ENCODE assay signal across 8 mouse cellular contexts in genomic region chr11:3289803-3290639, GRCm38 (mm10). TPM values are rescaled to one million over a fixed set of nuclear protein-coding genes. Genes with fewer than 3 reads are reported as not detected.
DNase-seq lines count a peak whose midpoint lies in the region; ATAC-seq and TF ChIP-seq lines count a peak whose summit lies in the region.

No protein-coding gene starts in this region.

- under 1% methylated on average over 50 of the region's 92 CpGs for WGBS in limb, embryonic 14.5 days
- WGBS in midbrain, embryonic 16.5 days = under 1% methylated on average over 60 of the region's 92 CpGs
- WGBS in spleen, adult 2 months = under 1% methylated on average over 89 of the region's 92 CpGs

- no peaks in the 10 kb centered on the region for H3K27me3 ChIP-seq in limb, embryonic 14.5 days (ENCODE audit: control insufficient read depth, insufficient read depth, low read length)
- no peaks in the 10 kb centered on the region for H3K27me3 ChIP-seq in midbrain, embryonic 16.5 days (ENCODE audit: control insufficient read depth, insufficient read depth, low read depth, low read length)
- no peaks in the 10 kb centered on the region for H3K27me3 ChIP-seq in spleen, adult 2 months (ENCODE audit: control insufficient read depth, insufficient read depth, low read length)

- TF ChIP-seq CTCF in spleen, adult 2 months (IDR thresholded peaks at IDR 0.05; ENCODE audit: extremely low read depth, insufficient read depth, insufficient read length, insufficient replicate concordance) = peak; percentile 74; the same call in 1 of the 2 replicates

- peak; percentile 74 for ATAC-seq in limb, embryonic 14.5 days (ENCODE audit: low FRiP score, low read depth)
- peak; percentile 70 for ATAC-seq in midbrain, embryonic 16.5 days

- H3K4me1 ChIP-seq in limb, embryonic 14.5 days (ENCODE audit: control insufficient read depth, insufficient read depth, low read length) = peaks cover 21% of the 10 kb centered on the region
- H3K4me1 ChIP-seq in midbrain, embryonic 16.5 days (ENCODE audit: control insufficient read depth, insufficient read depth, low read length) = peaks cover 46% of the 10 kb centered on the region
- H3K4me1 ChIP-seq in spleen, adult 2 months (ENCODE audit: control insufficient read depth, insufficient read depth, insufficient read length) = peaks cover 11% of the 10 kb centered on the region; the same call in 1 of the 2 replicates

- H3K4me3 ChIP-seq in limb, embryonic 14.5 days (replicated peaks; ENCODE audit: low read length) = peak overlapping the region; percentile 85
- peak overlapping the region; percentile 71 for H3K4me3 ChIP-seq in midbrain, embryonic 16.5 days (ENCODE audit: low read depth, low read length)
- peak overlapping the region; percentile 96 for H3K4me3 ChIP-seq in spleen, adult 2 months (ENCODE audit: extremely low read depth, insufficient read depth, insufficient read length)

- peak; percentile 43; the same call in 1 of the 2 replicates for TF ChIP-seq POLR2A in limb, embryonic 14.5 days (IDR thresholded peaks at IDR 0.05; ENCODE audit: borderline replicate concordance, extremely low read depth, insufficient read depth, insufficient read length)
- no peak for TF ChIP-seq POLR2A in spleen, adult 2 months (IDR thresholded peaks at IDR 0.05; ENCODE audit: low read depth, low read length)

- peak overlapping the region; percentile 96 for H3K9ac ChIP-seq in limb, embryonic 14.5 days (ENCODE audit: low read depth, low read length, severe bottlenecking)
- peak overlapping the region; percentile 99 for H3K9ac ChIP-seq in midbrain, embryonic 16.5 days (ENCODE audit: low read depth, low read length)

- peak; percentile 88 for DNase-seq in layer of hippocampus, adult 11-12 months (ENCODE audit: low spot score)
- no peak for DNase-seq in layer of hippocampus, adult 9-10 months (ENCODE audit: low spot score)
- peak; percentile 87 for DNase-seq in embryo, embryonic 11.5 days (ENCODE audit: low read depth, low spot score)
- peak; percentile 87 to 88 for DNase-seq in heart, adult 18-20 months
- DNase-seq in kidney, adult 18-20 months = peak; percentile 90
- DNase-seq in limb, embryonic 14.5 days (ENCODE audit: low spot score) = peak; percentile 91
- peak; percentile 69 to 73 for DNase-seq in spleen, adult 2 months (ENCODE audit: low read depth in 1 of 2, low spot score in 2 of 2)

- no peaks in the 10 kb centered on the region for H3K9me3 ChIP-seq in limb, embryonic 14.5 days (ENCODE audit: control insufficient read depth, low read length)
- no peaks in the 10 kb centered on the region for H3K9me3 ChIP-seq in midbrain, embryonic 16.5 days (replicated peaks; ENCODE audit: control insufficient read depth, low read length, poor library complexity, severe bottlenecking)

- H3K36me3 ChIP-seq in limb, embryonic 14.5 days (ENCODE audit: control insufficient read depth, insufficient read depth, low read length) = peaks cover 26% of the 10 kb centered on the region
- peaks cover 5% of the 10 kb centered on the region for H3K36me3 ChIP-seq in midbrain, embryonic 16.5 days (ENCODE audit: control insufficient read depth, insufficient read depth, low read length)
- H3K36me3 ChIP-seq in spleen, adult 2 months (ENCODE audit: control insufficient read depth, insufficient read depth, low read length) = peaks cover 13% of the 10 kb centered on the region

- peak overlapping the region; percentile 100 for H3K27ac ChIP-seq in limb, embryonic 14.5 days (replicated peaks; ENCODE audit: low read depth, low read length)
- H3K27ac ChIP-seq in midbrain, embryonic 16.5 days (ENCODE audit: low read length) = peak overlapping the region; percentile 100
- H3K27ac ChIP-seq in spleen, adult 2 months (ENCODE audit: insufficient read depth, low read length) = peak overlapping the region; percentile 99

- H3K4me2 ChIP-seq in limb, embryonic 14.5 days (replicated peaks; ENCODE audit: low read depth, low read length, severe bottlenecking) = peak overlapping the region; percentile 99
- H3K4me2 ChIP-seq in midbrain, embryonic 16.5 days (ENCODE audit: low read length) = peak overlapping the region; percentile 91

RNA-seq across cellular contexts. Expression of gene Patz1, which starts 1.3 kb away (rescaled TPM):
- 10 to 100 TPM; 19.4 to 23.1 TPM for total RNA-seq in heart, adult 18-20 months (2021)
- polyA plus RNA-seq in limb, embryonic 14.5 days (2012; rRNA removed) = 52.0 and 60.2 TPM in 2 replicates
- 40.8 and 44.2 TPM in 2 replicates for polyA plus RNA-seq in limb, embryonic 14.5 days (2014; fragmentation: Nextera tagmentation; extraction: Ambion mirVana)
- 41.6 and 52.0 TPM in 2 replicates for polyA plus RNA-seq in midbrain, embryonic 16.5 days (2015; fragmentation: Nextera tagmentation; extraction: Ambion mirVana)
- 44.9 and 49.9 TPM in 2 replicates for polyA plus RNA-seq in spleen, adult 2 months (2012; rRNA removed)

RNA-seq across cellular contexts. Expression of gene Drg1, which starts 23.8 kb away (rescaled TPM):
- total RNA-seq in heart, adult 18-20 months (2021) = 10 to 100 TPM; 60.1 to 70.5 TPM
- polyA plus RNA-seq in limb, embryonic 14.5 days (2012; rRNA removed) = 59.7 and 73.8 TPM in 2 replicates
- 186 and 187 TPM in 2 replicates for polyA plus RNA-seq in limb, embryonic 14.5 days (2014; fragmentation: Nextera tagmentation; extraction: Ambion mirVana)
- polyA plus RNA-seq in midbrain, embryonic 16.5 days (2015; fragmentation: Nextera tagmentation; extraction: Ambion mirVana) = 212 and 223 TPM in 2 replicates
- 11.1 TPM in 2 replicates for polyA plus RNA-seq in spleen, adult 2 months (2012; rRNA removed)

RNA-seq across cellular contexts. Expression of gene Pik3ip1, which starts 40.2 kb away (rescaled TPM):
- total RNA-seq in heart, adult 18-20 months (2021) = 10 to 100 TPM; 45.2 to 51.2 TPM
- polyA plus RNA-seq in limb, embryonic 14.5 days (2012; rRNA removed) = 13.2 and 13.3 TPM in 2 replicates
- polyA plus RNA-seq in limb, embryonic 14.5 days (2014; fragmentation: Nextera tagmentation; extraction: Ambion mirVana) = 13.6 and 15.5 TPM in 2 replicates
- polyA plus RNA-seq in midbrain, embryonic 16.5 days (2015; fragmentation: Nextera tagmentation; extraction: Ambion mirVana) = 22.8 and 29.5 TPM in 2 replicates
- polyA plus RNA-seq in spleen, adult 2 months (2012; rRNA removed) = 43.6 and 58.5 TPM in 2 replicates
